Mouse (Mus musculus): ENCODE measurements around the gene Gm21586. TPM values are rescaled to one million over a fixed set of nuclear protein-coding genes. Genes with fewer than 3 reads are reported as not detected.
"Not testable (repeated sequence)": the region's sequence is repeated elsewhere in the genome, so short reads cannot be mapped to it uniquely, and the experiment has no call there.

Gene Gm21586
- not detected in 2 replicates for total RNA-seq (2014; rRNA removed)
- polyA plus RNA-seq (2012; rRNA removed) = not detected in 2 replicates

DNA sequence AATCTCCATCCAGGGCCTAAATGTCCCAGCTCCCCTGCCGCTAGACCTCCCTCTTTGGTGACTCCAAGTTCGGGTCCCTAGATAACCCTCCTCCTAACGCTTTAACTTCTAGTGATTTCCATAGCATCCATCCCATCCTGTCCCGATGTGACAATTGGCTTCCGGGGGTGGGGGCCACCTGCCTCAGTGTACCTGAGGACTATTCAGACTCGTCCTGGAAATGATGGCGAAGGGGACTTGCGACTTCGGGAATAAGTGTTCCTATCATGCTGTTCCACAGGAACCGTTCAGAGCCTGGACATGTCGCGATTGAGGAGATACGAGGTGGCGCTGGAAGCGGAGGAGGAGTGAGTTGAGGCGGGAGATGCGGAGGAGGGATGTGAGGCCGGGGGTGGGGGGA is at the start of gene Gm21586:
TSS of gene Gm21586 (plus strand) at position 301 of the 400 bp plus-strand sequence.
- WGBS = no CpG with 5 or more reads among the region's 18 CpGs
- not testable (repeated sequence) for H3K27me3 ChIP-seq (ENCODE audit: control insufficient read depth, insufficient read depth, low read length)

DNA sequence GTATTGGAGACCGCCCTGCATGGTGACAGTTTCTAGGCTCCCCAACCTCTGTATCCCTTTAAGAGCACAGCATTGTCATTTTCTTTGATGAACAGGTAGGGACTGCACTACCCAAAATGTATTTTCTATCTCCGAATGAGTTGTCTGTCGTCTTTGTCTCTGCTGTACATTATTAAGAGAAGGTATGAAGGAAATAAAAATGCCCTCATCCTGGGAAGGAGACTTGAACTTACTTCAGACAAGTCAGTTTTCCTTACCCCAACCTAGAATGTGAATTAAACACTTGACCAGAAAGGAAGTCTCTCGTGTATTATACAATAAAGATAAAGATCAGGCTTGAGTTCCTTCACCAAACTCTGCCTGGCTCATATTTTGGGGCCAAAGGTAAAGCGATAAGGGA is 27.3 kb downstream of the Gm21586 start, which contains the start of gene Gm2163:
TSS of gene Gm2163 (plus strand) at position 301 of the 400 bp plus-strand sequence.
- H3K9ac ChIP-seq (ENCODE audit: low read depth, low read length); H3K4me1 ChIP-seq (ENCODE audit: control insufficient read depth, insufficient read depth, low read length); H3K36me3 ChIP-seq (ENCODE audit: control insufficient read depth, insufficient read depth, low read length); H3K27me3 ChIP-seq (ENCODE audit: control insufficient read depth, insufficient read depth, low read length); H3K4me3 ChIP-seq (ENCODE audit: insufficient read depth, low read depth, low read length); DNase-seq (ENCODE audit: extremely low read depth, low read depth, low spot score); H3K79me2 ChIP-seq (ENCODE audit: control insufficient read depth, insufficient read depth, low read length); H3K27ac ChIP-seq (replicated peaks; ENCODE audit: insufficient read depth, low read depth, low read length): not testable (repeated sequence)
- WGBS = no CpG with 5 or more reads among the region's 5 CpGs

More for the DNA sequence above, at the start of gene Gm21586:
- H3K27ac ChIP-seq (replicated peaks; ENCODE audit: insufficient read depth, low read depth, low read length); H3K9ac ChIP-seq (ENCODE audit: low read depth, low read length); DNase-seq (ENCODE audit: extremely low read depth, low read depth, low spot score); H3K36me3 ChIP-seq (ENCODE audit: control insufficient read depth, insufficient read depth, low read length); H3K4me1 ChIP-seq (ENCODE audit: control insufficient read depth, insufficient read depth, low read length); H3K79me2 ChIP-seq (ENCODE audit: control insufficient read depth, insufficient read depth, low read length); H3K4me3 ChIP-seq (ENCODE audit: insufficient read depth, low read depth, low read length): not testable (repeated sequence)

Other genes with a start within 250 kb of the Gm21586 start
- gene Gm10600, start 198.7 kb upstream of the Gm21586 start, total RNA-seq (2014; rRNA removed) = not detected in 2 replicates
- not detected in 2 replicates for gene Gm10600, start 198.7 kb upstream of the Gm21586 start, polyA plus RNA-seq (2012; rRNA removed)
- not detected in 2 replicates for gene Ccl21b, start 183.6 kb upstream of the Gm21586 start, total RNA-seq (2014; rRNA removed)
- gene Ccl21b, start 183.6 kb upstream of the Gm21586 start, polyA plus RNA-seq (2012; rRNA removed) = not detected in 2 replicates
- gene Gm21953, start 145.1 kb upstream of the Gm21586 start, total RNA-seq (2014; rRNA removed) = not detected in 2 replicates
- not detected in 2 replicates for gene Gm21953, start 145.1 kb upstream of the Gm21586 start, polyA plus RNA-seq (2012; rRNA removed)
- not detected in 2 replicates for gene Fam205a3, start 121.0 kb upstream of the Gm21586 start, total RNA-seq (2014; rRNA removed)
- gene Fam205a3, start 121.0 kb upstream of the Gm21586 start, polyA plus RNA-seq (2012; rRNA removed) = not detected in 2 replicates
- gene Gm2163, start 27.4 kb downstream of the Gm21586 start, total RNA-seq (2014; rRNA removed) = not detected in 2 replicates
- gene Gm2163, start 27.4 kb downstream of the Gm21586 start, polyA plus RNA-seq (2012; rRNA removed) = not detected in 2 replicates
- not detected in 2 replicates for gene Fam205a2, start 88.8 kb downstream of the Gm21586 start, total RNA-seq (2014; rRNA removed)
- gene Fam205a2, start 88.8 kb downstream of the Gm21586 start, polyA plus RNA-seq (2012; rRNA removed) = not detected in 2 replicates
- not detected in 2 replicates for gene Gm10591, start 172.8 kb downstream of the Gm21586 start, total RNA-seq (2014; rRNA removed)
- not detected in 2 replicates for gene Gm10591, start 172.8 kb downstream of the Gm21586 start, polyA plus RNA-seq (2012; rRNA removed)
- 0.47 TPM in 1 of 2 replicates, not detected in the other for gene Gm2564, start 190.3 kb downstream of the Gm21586 start, total RNA-seq (2014; rRNA removed)
- 1.4 and 2.0 TPM in 2 replicates for gene Gm2564, start 190.3 kb downstream of the Gm21586 start, polyA plus RNA-seq (2012; rRNA removed)
- gene Ccl27b, start 215.9 kb downstream of the Gm21586 start, total RNA-seq (2014; rRNA removed) = not detected in 2 replicates
- not detected in 2 replicates for gene Ccl27b, start 215.9 kb downstream of the Gm21586 start, polyA plus RNA-seq (2012; rRNA removed)
- not detected in 2 replicates for gene Il11ra2, start 222.5 kb downstream of the Gm21586 start, total RNA-seq (2014; rRNA removed)
- 0.28 TPM in 1 of 2 replicates, not detected in the other for gene Il11ra2, start 222.5 kb downstream of the Gm21586 start, polyA plus RNA-seq (2012; rRNA removed)